Mouse (Mus musculus): Measurements from ENCODE around the gene Vmn1r137. TPM values are rescaled to one million over a fixed set of nuclear protein-coding genes. Genes with fewer than 3 reads are reported as not detected.
"Not testable (repeated sequence)": the region's sequence is repeated elsewhere in the genome, so short reads cannot be mapped to it uniquely, and the experiment has no call there.

The Vmn1r137 gene
- polyA plus RNA-seq (2016; fragmentation: Nextera tagmentation; extraction: Ambion mirVana) = not detected in 2 replicates

DNA sequence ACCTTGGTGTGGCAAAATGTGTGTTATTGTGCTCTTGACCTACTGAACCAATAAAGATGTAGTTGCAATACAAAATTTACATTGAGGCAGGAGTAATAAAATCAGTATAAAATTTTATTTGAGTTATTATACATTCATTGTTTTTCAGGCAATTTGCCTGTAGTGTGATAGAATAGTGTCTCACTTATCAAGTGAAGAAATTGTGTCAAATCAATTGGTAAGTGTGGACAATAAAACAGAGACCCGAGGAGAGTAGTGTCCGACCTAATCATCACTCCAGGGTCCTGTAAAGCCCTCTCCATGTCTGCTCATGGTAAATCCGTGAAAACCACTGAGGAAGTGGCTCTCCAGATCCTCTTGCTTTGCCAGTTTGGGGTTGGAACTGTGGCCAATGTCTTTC lies at the start of gene Vmn1r137:
Gene Vmn1r137 (plus strand): TSS at position 301 of the 400 bp plus-strand sequence.
- not testable (repeated sequence) for DNase-seq (ENCODE audit: low spot score); H3K27me3 ChIP-seq (ENCODE audit: low read depth, poor library complexity, severe bottlenecking); H3K4me1 ChIP-seq; H3K27ac ChIP-seq (replicated peaks); H3K4me3 ChIP-seq; H3K36me3 ChIP-seq; H3K9me3 ChIP-seq (replicated peaks)
- WGBS = no CpG with 5 or more reads among the region's 3 CpGs

DNA sequence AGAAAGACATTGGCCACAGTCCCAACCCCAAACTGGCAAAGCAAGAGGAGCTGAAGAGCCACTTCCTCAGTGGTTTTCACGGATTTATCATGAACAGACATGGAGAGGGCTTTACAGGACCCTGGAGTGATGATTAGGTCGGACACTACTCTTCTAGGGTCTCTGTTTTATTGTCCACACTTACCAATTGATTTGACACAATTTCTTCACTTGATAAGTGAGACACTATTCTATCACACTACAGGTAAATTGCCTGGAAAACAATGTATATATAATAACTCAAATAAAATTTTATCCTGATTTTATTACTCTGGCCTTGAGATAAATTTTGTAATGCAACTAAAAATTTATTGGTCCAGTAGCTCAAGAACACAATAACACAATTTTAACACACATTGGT lies 34.4 kb downstream of the Vmn1r137 start, which contains the start of gene Vmn1r138:
Gene Vmn1r138 (minus strand): TSS at position 101 of the 400 bp plus-strand sequence.
- not testable (repeated sequence) for H3K27ac ChIP-seq (replicated peaks); DNase-seq (ENCODE audit: low spot score); H3K9me3 ChIP-seq (replicated peaks); H3K4me1 ChIP-seq; H3K27me3 ChIP-seq (ENCODE audit: low read depth, poor library complexity, severe bottlenecking); H3K36me3 ChIP-seq; H3K4me3 ChIP-seq
- WGBS = no CpG with 5 or more reads among the region's 2 CpGs

Other genes with a start within 250 kb of the Vmn1r137 start
- not detected in 2 replicates for gene Gm4175, start 233.1 kb upstream of the Vmn1r137 start, polyA plus RNA-seq (2016; fragmentation: Nextera tagmentation; extraction: Ambion mirVana)
- not detected in 2 replicates for gene Gm4177, start 197.9 kb upstream of the Vmn1r137 start, polyA plus RNA-seq (2016; fragmentation: Nextera tagmentation; extraction: Ambion mirVana)
- gene Vmn1r135, start 162.2 kb upstream of the Vmn1r137 start, polyA plus RNA-seq (2016; fragmentation: Nextera tagmentation; extraction: Ambion mirVana) = not detected in 2 replicates
- not detected in 2 replicates for gene Gm5725, start 150.3 kb upstream of the Vmn1r137 start, polyA plus RNA-seq (2016; fragmentation: Nextera tagmentation; extraction: Ambion mirVana)
- gene Gm5891, start 73.3 kb upstream of the Vmn1r137 start, polyA plus RNA-seq (2016; fragmentation: Nextera tagmentation; extraction: Ambion mirVana) = not detected in 2 replicates
- not detected in 2 replicates for gene Vmn1r138, start 34.3 kb downstream of the Vmn1r137 start, polyA plus RNA-seq (2016; fragmentation: Nextera tagmentation; extraction: Ambion mirVana)
- not detected in 2 replicates for gene Gm6176, start 61.7 kb downstream of the Vmn1r137 start, polyA plus RNA-seq (2016; fragmentation: Nextera tagmentation; extraction: Ambion mirVana)
- gene Vmn1r139, start 74.5 kb downstream of the Vmn1r137 start, polyA plus RNA-seq (2016; fragmentation: Nextera tagmentation; extraction: Ambion mirVana) = not detected in 2 replicates
- not detected in 2 replicates for gene Gm16451, start 123.7 kb downstream of the Vmn1r137 start, polyA plus RNA-seq (2016; fragmentation: Nextera tagmentation; extraction: Ambion mirVana)
- gene Gm10666, start 140.2 kb downstream of the Vmn1r137 start, polyA plus RNA-seq (2016; fragmentation: Nextera tagmentation; extraction: Ambion mirVana) = not detected in 2 replicates
- gene Vmn1r142, start 169.4 kb downstream of the Vmn1r137 start, polyA plus RNA-seq (2016; fragmentation: Nextera tagmentation; extraction: Ambion mirVana) = not detected in 2 replicates
- gene Vmn1r143, start 194.8 kb downstream of the Vmn1r137 start, polyA plus RNA-seq (2016; fragmentation: Nextera tagmentation; extraction: Ambion mirVana) = not detected in 2 replicates
- not detected in 2 replicates for gene Gm8653, start 206.7 kb downstream of the Vmn1r137 start, polyA plus RNA-seq (2016; fragmentation: Nextera tagmentation; extraction: Ambion mirVana)
- not detected in 2 replicates for gene Gm8453, start 234.9 kb downstream of the Vmn1r137 start, polyA plus RNA-seq (2016; fragmentation: Nextera tagmentation; extraction: Ambion mirVana)